ENCODE assay signal across 13 mouse cellular contexts in genomic region chr4:130988219-130988839, GRCm38 (mm10). TPM values are rescaled to one million over a fixed set of nuclear protein-coding genes. Genes with fewer than 3 reads are reported as not detected.
"Had no signal": no experiment of that assay in that cellular context is flagged by ENCODE, and none has a peak within 500 bp of the region (broad histone marks: within the 10 kb centered on the region; RNA-seq: fewer than 3 reads in every experiment).

No protein-coding gene starts in this region.

- H3K36me3 ChIP-seq: limb, embryonic 15.5 days; liver, embryonic 12.5 days; midbrain, embryonic 10.5 days; neural tube, embryonic 12.5 days had no signal

- H3K4me3 ChIP-seq: limb, embryonic 15.5 days; liver, embryonic 12.5 days; midbrain, embryonic 10.5 days; myocyte; neural tube, embryonic 12.5 days had no signal

- H3K4me1 ChIP-seq: liver, embryonic 12.5 days; neural tube, embryonic 12.5 days had no signal

- DNase-seq: layer of hippocampus, postnatal 36 days; lung, postnatal 10 days; lung, postnatal 4 days; thymus, postnatal 36 days had no signal

- H3K4me2 ChIP-seq: limb, embryonic 15.5 days; liver, embryonic 12.5 days; lung, embryonic 14.5 days; neural tube, embryonic 12.5 days had no signal

- H3K27ac ChIP-seq: liver, embryonic 12.5 days; midbrain, embryonic 10.5 days; neural tube, embryonic 12.5 days had no signal

- H3K9ac ChIP-seq: limb, embryonic 15.5 days; liver, embryonic 12.5 days; lung, embryonic 14.5 days; neural tube, embryonic 12.5 days had no signal

- H3K9me3 ChIP-seq: limb, embryonic 15.5 days; liver, embryonic 12.5 days; midbrain, embryonic 10.5 days; neural tube, embryonic 12.5 days had no signal

- ATAC-seq: liver, embryonic 12.5 days had no signal

- H3K27me3 ChIP-seq: limb, embryonic 15.5 days; liver, embryonic 12.5 days; neural tube, embryonic 12.5 days had no signal

RNA-seq across cellular contexts. Expression of gene Matn1, which starts 44.1 kb away (rescaled TPM):
- total RNA-seq: megakaryocyte, adult 5-6 weeks; neutrophil, adult 5-6 weeks had no signal
- polyA plus RNA-seq: lung, embryonic 14.5 days; midbrain, embryonic 10.5 days; midbrain, embryonic 14.5 days; myocyte had no signal
